Mouse (Mus musculus) olfactory bulb, adult 2 months (tissue): ENCODE data around the gene Zfp512b.

Experiments
- CTCF ChIP-seq: fragments of 200-500 bp; IDR thresholded peaks from 2 replicates; pipeline ENCODE4 v1.5.1; 2012; ENCODE audit warnings: low read depth, mild to moderate bottlenecking, low read length, moderate library complexity; ENCODE audit not compliant: insufficient read depth
- POLR2A ChIP-seq: fragments of 200-500 bp; IDR thresholded peaks from 2 replicates; pipeline ENCODE4 v1.6.1; 2012; ENCODE audit warnings: mild to moderate bottlenecking, low read depth, low read length, moderate library complexity; ENCODE audit not compliant: insufficient read depth

DNA sequence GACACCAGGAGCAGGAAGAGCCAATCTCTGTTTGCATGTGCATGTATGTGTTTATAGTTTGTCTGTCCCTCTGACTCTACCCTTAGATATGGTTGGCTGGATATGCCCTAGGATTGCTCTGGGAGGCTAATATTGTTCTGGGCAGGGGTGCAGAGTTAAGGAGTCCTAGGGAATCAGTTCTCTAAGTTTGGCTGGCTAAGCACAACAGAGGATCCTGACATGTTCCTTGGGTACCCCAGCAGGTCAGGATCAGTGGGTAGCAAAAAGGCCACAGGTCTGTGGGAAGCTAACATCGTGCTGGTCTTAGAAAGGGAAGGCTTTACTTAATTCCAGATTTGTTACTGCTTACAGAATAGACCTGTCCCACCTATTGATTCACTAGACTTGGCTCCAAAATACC lies 12.9 kb downstream of the Zfp512b start:
- TF ChIP-seq CTCF (no peak), POLR2A (no peak)
